Mouse (Mus musculus) 416B (cell line): ENCODE results near the gene Arhgap15.
A peak's percentile ranks its signal among the peaks of the same experiment; 100 is the strongest.

Source experiments
- DNase-seq: peaks from one replicate; pipeline ENCODE4 v3.0.0; 2011; ENCODE audit warnings: low read depth

Arhgap15 gene

GRCm38 (mm10) chr2:43783759-43784735 lies 35.4 kb downstream of the Arhgap15 start:
- DNase-seq: no peak

- no peak for DNase-seq
Observed at GRCm38 (mm10) chr2:43786101-43786500, 37.5 kb downstream of the Arhgap15 start.

- peak; percentile 56 for DNase-seq
Observed at GRCm38 (mm10) chr2:43787141-43787540, 38.5 kb downstream of the Arhgap15 start.

GRCm38 (mm10) chr2:43788484-43788883 lies 39.9 kb downstream of the Arhgap15 start:
- DNase-seq: no peak

GRCm38 (mm10) chr2:43790049-43790693 lies 41.5 kb downstream of the Arhgap15 start:
- DNase-seq: peak; percentile 19

- peak; percentile 24 for DNase-seq
Observed at GRCm38 (mm10) chr2:43791575-43791974, 43.0 kb downstream of the Arhgap15 start.

- no peak for DNase-seq
Observed at GRCm38 (mm10) chr2:43793105-43793504, 44.5 kb downstream of the Arhgap15 start.

GRCm38 (mm10) chr2:43794700-43795099 lies 46.1 kb downstream of the Arhgap15 start:
- DNase-seq: peak; percentile 69

GRCm38 (mm10) chr2:43796448-43796847 lies 47.8 kb downstream of the Arhgap15 start:
- no peak for DNase-seq

- DNase-seq: peak; percentile 32
Observed at GRCm38 (mm10) chr2:43805960-43806744, 57.5 kb downstream of the Arhgap15 start.

- no peak for DNase-seq
Observed at GRCm38 (mm10) chr2:43815896-43816787, 67.5 kb downstream of the Arhgap15 start.

GRCm38 (mm10) chr2:43816788-43817581 lies 68.4 kb downstream of the Arhgap15 start:
- DNase-seq: no peak

GRCm38 (mm10) chr2:43835931-43836330 lies 87.3 kb downstream of the Arhgap15 start:
- DNase-seq: peak; percentile 96

- no peak for DNase-seq
Observed at GRCm38 (mm10) chr2:43841644-43842043, 93.0 kb downstream of the Arhgap15 start.

- peak; percentile 78 for DNase-seq
Observed at GRCm38 (mm10) chr2:43851195-43851594, 102.6 kb downstream of the Arhgap15 start.

- peak; percentile 54 for DNase-seq
Observed at GRCm38 (mm10) chr2:43862709-43863108, 114.1 kb downstream of the Arhgap15 start.

GRCm38 (mm10) chr2:43902403-43902973 lies 153.9 kb downstream of the Arhgap15 start:
- DNase-seq: peak; percentile 87

GRCm38 (mm10) chr2:43907496-43907895 lies 158.9 kb downstream of the Arhgap15 start:
- no peak for DNase-seq

GRCm38 (mm10) chr2:43914104-43914503 lies 165.5 kb downstream of the Arhgap15 start:
- DNase-seq: no peak

- DNase-seq: no peak
Observed at GRCm38 (mm10) chr2:43923863-43924340, 175.3 kb downstream of the Arhgap15 start.
